Mouse (Mus musculus): ENCODE data around the gene Fam155a. TPM values are rescaled to one million over a fixed set of nuclear protein-coding genes. Genes with fewer than 3 reads are reported as not detected.
"Not testable (repeated sequence)": the region's sequence is repeated elsewhere in the genome, so short reads cannot be mapped to it uniquely, and the experiment has no call there.

Gene Fam155a
- polyA plus RNA-seq, 1 experiment from 2014 or later, result 3.9 TPM

DNA sequence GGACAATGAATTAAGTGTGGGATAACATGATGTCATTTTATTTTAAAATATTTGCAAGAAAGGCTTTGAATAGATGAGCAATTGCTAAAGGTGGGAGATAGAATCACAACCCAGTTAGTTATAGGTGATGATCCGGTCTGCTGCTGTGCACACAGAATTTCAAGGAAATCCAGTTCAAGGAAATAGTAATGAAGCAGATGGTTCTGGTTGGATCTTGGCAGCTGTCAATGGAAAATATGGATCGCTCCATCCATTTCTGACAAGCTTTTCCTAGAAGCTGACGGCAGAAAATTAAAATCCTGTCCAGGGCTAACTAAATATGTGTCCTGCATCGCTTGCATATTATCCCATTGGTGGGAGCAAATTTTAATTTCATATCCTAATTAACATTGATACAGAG lies 61.2 kb downstream of the Fam155a start:
- Histone ChIP-seq H3K36me3 (ENCODE audit: control insufficient read depth, insufficient read depth, low read length) (no peaks in the 10 kb centered on the region), H3K4me1 (ENCODE audit: control insufficient read depth, insufficient read depth, low read length) (no peaks in the 10 kb centered on the region), H3K9ac (ENCODE audit: low read length) (no peak overlapping the region), H3K27ac (ENCODE audit: low read depth, low read length) (no peak overlapping the region), H3K9me3 (ENCODE audit: control insufficient read depth, low read length) (no peaks in the 10 kb centered on the region), H3K27me3 (ENCODE audit: control insufficient read depth, insufficient read depth, low read length) (no peaks in the 10 kb centered on the region), H3K4me2 (no peak overlapping the region), H3K4me3 (ENCODE audit: low read depth, low read length) (no peak overlapping the region)
- 95% methylated on average over 4 of the region's 4 CpGs for WGBS
- DNase-seq (ENCODE audit: low spot score, missing footprints) (no peak), ATAC-seq (ENCODE audit: low FRiP score) (no peak)

DNA sequence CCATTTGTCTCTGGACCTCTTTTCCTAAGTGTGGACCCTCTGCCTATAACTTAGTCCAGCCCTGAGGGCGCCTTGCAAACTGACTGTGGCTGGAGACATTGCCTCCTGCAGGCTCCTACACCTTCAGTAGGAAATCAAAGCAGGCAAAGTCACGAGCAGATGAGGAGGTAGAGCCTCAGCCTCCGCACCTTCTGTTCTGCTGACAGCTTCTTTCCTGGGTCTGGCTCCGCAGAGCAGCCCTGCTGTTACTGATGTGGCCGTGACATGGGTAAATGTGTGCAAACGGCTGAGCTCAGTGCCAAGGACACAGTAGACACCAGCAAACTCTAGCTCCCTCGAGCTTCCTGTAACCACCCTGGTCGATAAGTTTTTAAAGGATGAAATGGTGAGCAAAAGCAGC lies 63.5 kb downstream of the Fam155a start:
- no peak overlapping the region for H3K27ac ChIP-seq (ENCODE audit: low read depth, low read length)
- H3K4me1 ChIP-seq (ENCODE audit: control insufficient read depth, insufficient read depth, low read length), result no peaks in the 10 kb centered on the region
- no peaks in the 10 kb centered on the region for H3K9me3 ChIP-seq (ENCODE audit: control insufficient read depth, low read length)
- no peak for ATAC-seq (ENCODE audit: low FRiP score)
- H3K4me2 ChIP-seq, result no peak overlapping the region
- no peaks in the 10 kb centered on the region for H3K36me3 ChIP-seq (ENCODE audit: control insufficient read depth, insufficient read depth, low read length)
- no peak overlapping the region for H3K4me3 ChIP-seq (ENCODE audit: low read depth, low read length)
- H3K27me3 ChIP-seq (ENCODE audit: control insufficient read depth, insufficient read depth, low read length), result no peaks in the 10 kb centered on the region
- no peak for DNase-seq (ENCODE audit: low spot score, missing footprints)
- 83% methylated on average over 8 of the region's 8 CpGs for WGBS
- no peak overlapping the region for H3K9ac ChIP-seq (ENCODE audit: low read length)

DNA sequence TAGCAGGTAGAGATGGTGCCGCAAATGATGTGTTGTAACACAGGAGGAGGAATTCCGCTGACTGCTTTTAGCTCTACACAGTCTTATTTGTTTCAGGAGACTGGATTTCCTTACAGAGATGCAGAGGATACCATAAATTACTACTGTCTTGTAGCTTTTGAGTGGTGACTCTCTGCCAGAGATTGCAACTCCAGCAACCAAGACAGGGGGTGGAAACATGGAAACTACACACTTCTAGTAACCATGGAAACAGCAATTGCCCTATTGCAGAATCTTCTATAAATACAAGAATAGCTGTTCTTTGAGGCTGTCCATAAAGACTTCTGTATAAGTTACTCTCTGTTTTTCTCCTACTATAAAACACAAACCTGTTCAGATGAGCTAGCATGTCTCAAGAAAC lies 76.2 kb downstream of the Fam155a start:
- Histone ChIP-seq H3K4me2 (no peak overlapping the region), H3K27ac (ENCODE audit: low read depth, low read length) (no peak overlapping the region), H3K9ac (ENCODE audit: low read length) (no peak overlapping the region), H3K9me3 (ENCODE audit: control insufficient read depth, low read length) (no peaks in the 10 kb centered on the region), H3K36me3 (ENCODE audit: control insufficient read depth, insufficient read depth, low read length) (no peaks in the 10 kb centered on the region), H3K4me1 (ENCODE audit: control insufficient read depth, insufficient read depth, low read length) (no peaks in the 10 kb centered on the region), H3K4me3 (ENCODE audit: low read depth, low read length) (no peak overlapping the region), H3K27me3 (ENCODE audit: control insufficient read depth, insufficient read depth, low read length) (no peaks in the 10 kb centered on the region)
- no peak for DNase-seq (ENCODE audit: low spot score, missing footprints)
- 96% methylated on average over 2 of the region's 2 CpGs for WGBS
- ATAC-seq (ENCODE audit: low FRiP score), result no peak

DNA sequence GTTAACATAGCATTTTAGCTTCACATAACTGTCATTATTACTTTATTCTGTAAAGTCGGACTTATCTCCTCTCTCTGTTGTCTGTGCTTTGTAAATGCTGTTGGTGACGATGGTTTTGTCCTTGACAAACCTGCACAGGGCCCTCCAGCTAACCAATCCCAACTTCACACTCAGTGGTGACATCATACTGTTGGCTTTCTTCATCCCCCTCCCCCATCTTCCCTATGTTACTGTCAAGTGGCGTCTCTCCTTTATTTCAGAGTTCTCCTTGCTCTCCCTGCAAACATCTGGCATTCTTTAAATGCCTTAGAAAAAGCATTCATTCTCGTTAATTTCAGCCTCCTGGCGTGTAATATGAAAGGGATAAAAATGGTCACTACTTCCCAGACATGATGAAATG lies 78.6 kb downstream of the Fam155a start:
- Histone ChIP-seq H3K9me3 (ENCODE audit: control insufficient read depth, low read length) (no peaks in the 10 kb centered on the region), H3K9ac (ENCODE audit: low read length) (no peak overlapping the region), H3K4me2 (no peak overlapping the region), H3K4me3 (ENCODE audit: low read depth, low read length) (no peak overlapping the region), H3K27ac (ENCODE audit: low read depth, low read length) (no peak overlapping the region), H3K36me3 (ENCODE audit: control insufficient read depth, insufficient read depth, low read length) (no peaks in the 10 kb centered on the region), H3K4me1 (ENCODE audit: control insufficient read depth, insufficient read depth, low read length) (no peaks in the 10 kb centered on the region), H3K27me3 (ENCODE audit: control insufficient read depth, insufficient read depth, low read length) (no peaks in the 10 kb centered on the region)
- 72% methylated on average over 5 of the region's 5 CpGs for WGBS
- DNase-seq (ENCODE audit: low spot score, missing footprints) (no peak), ATAC-seq (ENCODE audit: low FRiP score) (no peak)

DNA sequence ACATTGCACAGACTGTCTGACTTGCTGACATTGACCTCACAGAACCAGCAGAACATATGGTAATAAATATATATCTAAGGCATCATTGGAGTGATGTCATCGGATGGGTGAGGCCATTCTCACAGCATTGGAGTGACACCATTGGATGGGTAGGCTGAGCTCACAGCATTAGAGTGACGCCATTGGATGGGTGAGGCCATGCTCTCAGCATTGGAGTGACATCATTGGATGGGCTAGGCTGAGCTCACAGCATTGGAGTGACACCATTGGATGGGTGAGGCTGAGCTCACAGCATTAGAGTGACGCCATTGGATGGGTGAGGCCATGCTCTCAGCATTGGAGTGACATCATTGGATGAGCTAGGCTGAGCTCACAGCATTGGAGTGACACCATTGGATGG lies 110.9 kb downstream of the Fam155a start:
- H3K27me3 ChIP-seq (ENCODE audit: control insufficient read depth, insufficient read depth, low read length); H3K9ac ChIP-seq (ENCODE audit: low read length); H3K36me3 ChIP-seq (ENCODE audit: control insufficient read depth, insufficient read depth, low read length); H3K4me3 ChIP-seq (ENCODE audit: low read depth, low read length); DNase-seq (ENCODE audit: low spot score, missing footprints); ATAC-seq (ENCODE audit: low FRiP score); H3K4me1 ChIP-seq (ENCODE audit: control insufficient read depth, insufficient read depth, low read length); H3K4me2 ChIP-seq; H3K9me3 ChIP-seq (ENCODE audit: control insufficient read depth, low read length); H3K27ac ChIP-seq (ENCODE audit: low read depth, low read length): not testable (repeated sequence)
- 92% methylated on average over 3 of the region's 3 CpGs for WGBS

DNA sequence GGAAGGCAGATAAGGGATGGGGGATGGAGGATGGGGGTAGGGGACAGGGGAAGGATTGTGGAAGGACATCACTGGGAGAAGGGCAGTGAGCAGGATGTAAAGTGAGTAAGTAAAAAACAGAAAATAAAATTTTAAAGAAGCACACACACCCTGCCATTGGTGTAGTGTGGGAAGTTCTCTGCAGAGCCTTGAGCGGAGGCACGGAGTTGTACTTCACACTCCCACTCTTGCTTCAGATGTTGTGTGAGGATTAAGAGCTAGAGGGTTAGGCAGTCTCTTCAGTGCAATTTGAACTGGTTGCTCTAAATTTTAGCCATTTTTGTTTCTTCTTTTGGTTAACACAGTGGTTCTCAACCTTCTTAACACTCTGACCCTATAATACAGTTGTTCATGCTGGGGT lies 114.1 kb downstream of the Fam155a start:
- H3K36me3 ChIP-seq (ENCODE audit: control insufficient read depth, insufficient read depth, low read length), result no peaks in the 10 kb centered on the region
- H3K9ac ChIP-seq (ENCODE audit: low read length), result no peak overlapping the region
- ATAC-seq (ENCODE audit: low FRiP score), result no peak
- no peaks in the 10 kb centered on the region for H3K4me1 ChIP-seq (ENCODE audit: control insufficient read depth, insufficient read depth, low read length)
- WGBS, result 93% methylated on average over 2 of the region's 2 CpGs
- H3K4me3 ChIP-seq (ENCODE audit: low read depth, low read length), result no peak overlapping the region
- H3K9me3 ChIP-seq (ENCODE audit: control insufficient read depth, low read length), result no peaks in the 10 kb centered on the region
- H3K27ac ChIP-seq (ENCODE audit: low read depth, low read length), result no peak overlapping the region
- H3K4me2 ChIP-seq, result no peak overlapping the region
- H3K27me3 ChIP-seq (ENCODE audit: control insufficient read depth, insufficient read depth, low read length), result no peaks in the 10 kb centered on the region
- no peak for DNase-seq (ENCODE audit: low spot score, missing footprints)

DNA sequence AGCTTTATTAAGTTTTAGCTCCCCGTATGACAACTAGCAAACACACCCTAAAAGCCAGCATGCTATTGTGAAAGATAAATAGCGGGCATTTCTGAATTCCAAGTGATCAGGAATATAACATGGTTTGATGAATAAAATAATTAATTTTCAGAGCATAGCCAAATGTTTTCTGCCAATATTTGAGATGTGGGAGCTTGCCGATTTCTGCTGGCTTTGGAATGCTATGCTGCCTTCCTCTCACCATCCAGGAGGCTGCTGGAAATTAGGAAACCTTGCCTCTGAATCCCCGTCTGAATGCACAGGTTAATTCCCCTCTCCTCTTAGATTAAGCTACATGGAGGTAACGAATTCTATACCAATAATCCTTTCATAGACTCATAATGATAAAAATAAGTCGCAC lies 116.1 kb downstream of the Fam155a start:
- no peak overlapping the region for H3K4me2 ChIP-seq
- H3K27ac ChIP-seq (ENCODE audit: low read depth, low read length), result no peak overlapping the region
- DNase-seq (ENCODE audit: low spot score, missing footprints), result no peak

DNA sequence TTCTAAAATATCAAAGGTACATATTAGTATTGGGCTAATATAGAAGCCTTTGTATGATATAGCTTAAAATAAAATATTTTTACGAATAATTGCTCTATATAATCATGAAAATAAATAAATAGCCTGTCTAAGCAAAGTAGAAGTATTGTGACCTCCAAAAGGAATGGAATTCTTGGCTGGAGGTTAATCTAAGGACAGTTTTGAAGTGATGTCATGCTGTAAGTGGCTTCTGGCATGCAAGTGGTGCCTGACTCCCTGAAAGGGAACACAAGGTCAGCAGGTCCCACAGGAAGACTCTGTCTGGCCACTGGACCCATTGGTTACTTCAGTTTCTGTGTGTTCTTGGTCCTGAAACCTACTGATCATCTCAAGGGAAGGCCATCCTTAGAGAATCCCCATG lies 117.3 kb downstream of the Fam155a start:
- no peak overlapping the region for H3K9ac ChIP-seq (ENCODE audit: low read length)
- no peak overlapping the region for H3K27ac ChIP-seq (ENCODE audit: low read depth, low read length)
- 40% methylated on average over 1 of the region's 1 CpGs for WGBS
- no peak overlapping the region for H3K4me3 ChIP-seq (ENCODE audit: low read depth, low read length)
- DNase-seq (ENCODE audit: low spot score, missing footprints) (no peak), ATAC-seq (ENCODE audit: low FRiP score) (no peak)
- no peaks in the 10 kb centered on the region for H3K9me3 ChIP-seq (ENCODE audit: control insufficient read depth, low read length)
- H3K4me2 ChIP-seq, result no peak overlapping the region
- H3K27me3 ChIP-seq (ENCODE audit: control insufficient read depth, insufficient read depth, low read length), result no peaks in the 10 kb centered on the region
- no peaks in the 10 kb centered on the region for H3K36me3 ChIP-seq (ENCODE audit: control insufficient read depth, insufficient read depth, low read length)
- no peaks in the 10 kb centered on the region for H3K4me1 ChIP-seq (ENCODE audit: control insufficient read depth, insufficient read depth, low read length)

More for the DNA sequence above, 116.1 kb downstream of the Fam155a start:
- H3K4me3 ChIP-seq (ENCODE audit: low read depth, low read length), result no peak overlapping the region
- H3K9me3 ChIP-seq (ENCODE audit: control insufficient read depth, low read length), result no peaks in the 10 kb centered on the region
- no peaks in the 10 kb centered on the region for H3K27me3 ChIP-seq (ENCODE audit: control insufficient read depth, insufficient read depth, low read length)
- ATAC-seq (ENCODE audit: low FRiP score), result no peak
- no peaks in the 10 kb centered on the region for H3K36me3 ChIP-seq (ENCODE audit: control insufficient read depth, insufficient read depth, low read length)
- 86% methylated on average over 6 of the region's 6 CpGs for WGBS
- no peaks in the 10 kb centered on the region for H3K4me1 ChIP-seq (ENCODE audit: control insufficient read depth, insufficient read depth, low read length)
- H3K9ac ChIP-seq (ENCODE audit: low read length), result no peak overlapping the region

DNA sequence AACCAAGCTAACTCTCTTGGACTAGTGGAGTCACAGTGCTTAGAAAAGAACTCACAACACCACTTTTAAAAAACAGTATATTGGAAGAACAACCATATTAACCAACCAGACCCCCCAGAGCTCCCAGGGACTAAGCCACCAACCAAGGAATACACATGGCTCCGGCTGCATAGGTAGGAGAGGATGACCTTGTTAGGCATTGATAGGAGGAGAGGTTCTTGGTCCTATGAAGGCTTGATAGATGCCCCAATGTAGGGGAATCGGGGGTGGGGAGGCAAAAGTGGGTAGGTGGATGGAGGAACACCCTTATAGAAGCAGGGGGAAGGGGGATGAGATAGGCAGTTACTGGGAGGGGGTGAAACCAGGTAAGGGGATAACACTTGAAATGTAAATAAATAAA lies 132.8 kb downstream of the Fam155a start:
- no peak overlapping the region for H3K9ac ChIP-seq (ENCODE audit: low read length)
- no peak overlapping the region for H3K4me2 ChIP-seq
- H3K27ac ChIP-seq (ENCODE audit: low read depth, low read length), result no peak overlapping the region
- ATAC-seq (ENCODE audit: low FRiP score) (no peak), DNase-seq (ENCODE audit: low spot score, missing footprints) (peak; percentile 56)
- H3K9me3 ChIP-seq (ENCODE audit: control insufficient read depth, low read length), result no peaks in the 10 kb centered on the region
- WGBS, result 88% methylated on average over 2 of the region's 2 CpGs
- H3K4me3 ChIP-seq (ENCODE audit: low read depth, low read length), result no peak overlapping the region
- H3K36me3 ChIP-seq (ENCODE audit: control insufficient read depth, insufficient read depth, low read length), result no peaks in the 10 kb centered on the region
- H3K27me3 ChIP-seq (ENCODE audit: control insufficient read depth, insufficient read depth, low read length), result no peaks in the 10 kb centered on the region
- no peaks in the 10 kb centered on the region for H3K4me1 ChIP-seq (ENCODE audit: control insufficient read depth, insufficient read depth, low read length)

DNA sequence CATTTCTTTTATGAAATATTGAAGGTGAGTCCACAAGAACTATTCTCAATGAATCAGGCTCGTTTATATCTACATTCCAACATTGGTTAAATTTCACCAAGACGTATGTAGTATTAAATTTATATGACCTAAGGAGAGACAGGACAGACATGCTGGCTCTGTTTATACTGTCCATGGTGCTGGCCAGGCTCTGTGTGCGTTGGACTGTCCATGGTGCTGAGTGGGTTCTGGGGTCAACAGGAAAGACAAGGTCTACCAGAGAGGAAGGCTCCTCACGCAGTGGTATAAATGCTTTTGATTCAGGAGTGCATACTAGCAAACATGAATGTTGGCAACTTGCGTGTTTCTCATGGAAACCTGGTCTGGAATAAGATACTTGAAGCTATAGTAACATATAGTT lies 135.7 kb downstream of the Fam155a start:
- no peak overlapping the region for H3K9ac ChIP-seq (ENCODE audit: low read length)
- 82% methylated on average over 5 of the region's 5 CpGs for WGBS
- ATAC-seq (ENCODE audit: low FRiP score) (no peak), DNase-seq (ENCODE audit: low spot score, missing footprints) (peak; percentile 62)
- no peaks in the 10 kb centered on the region for H3K9me3 ChIP-seq (ENCODE audit: control insufficient read depth, low read length)
- no peak overlapping the region for H3K4me3 ChIP-seq (ENCODE audit: low read depth, low read length)
- H3K36me3 ChIP-seq (ENCODE audit: control insufficient read depth, insufficient read depth, low read length), result no peaks in the 10 kb centered on the region
- no peak overlapping the region for H3K27ac ChIP-seq (ENCODE audit: low read depth, low read length)
- H3K4me2 ChIP-seq, result no peak overlapping the region
- H3K27me3 ChIP-seq (ENCODE audit: control insufficient read depth, insufficient read depth, low read length), result no peaks in the 10 kb centered on the region
- no peaks in the 10 kb centered on the region for H3K4me1 ChIP-seq (ENCODE audit: control insufficient read depth, insufficient read depth, low read length)
